Mouse (Mus musculus): ENCODE measurements around the gene Pm20d1.

GRCm38 (mm10) chr1:131754212-131754829, 42.9 kb upstream of the Pm20d1 start:
- TF ChIP-seq CTCF (IDR thresholded peaks at IDR 0.05; ENCODE audit: low read depth) (no peak), EP300 (IDR thresholded peaks at IDR 0.05; ENCODE audit: low read depth) (no peak)

Data from liver, postnatal 0 days (tissue).